Mouse (Mus musculus) heart, embryonic 11.5 days (tissue): Measurements from ENCODE around the gene Foxm1. TPM values are rescaled to one million over a fixed set of nuclear protein-coding genes. Genes with fewer than 3 reads are reported as not detected.

Source experiments
- ATAC-seq: fragments of 200-750 bp; cut with Nextera tagmentation; replicated peaks from 2 replicates; pipeline ENCODE4 v1.8.0; 2017; ENCODE audit warnings: moderate library complexity; ENCODE audit not compliant: insufficient number of reproducible peaks, low FRiP score, low TSS enrichment
- H3K27ac ChIP-seq: fragments of 300-500 bp; sonication (generic); 2 replicates; pipeline ENCODE4 v1.5.1; 2014; ENCODE audit warnings: mild to moderate bottlenecking, low read depth, low read length
- H3K27me3 ChIP-seq: fragments of 300-500 bp; sonication (generic); 2 replicates; pipeline ENCODE4 v1.6.1; 2014; ENCODE audit warnings: mild to moderate bottlenecking, low read length, mixed read lengths; ENCODE audit not compliant: control insufficient read depth, insufficient read depth
- H3K36me3 ChIP-seq: fragments of 300-500 bp; sonication (generic); 2 replicates; pipeline ENCODE4 v1.6.1; 2014; ENCODE audit warnings: mild to moderate bottlenecking, low read length, moderate library complexity, mixed read lengths; ENCODE audit not compliant: control insufficient read depth, insufficient read depth
- H3K4me1 ChIP-seq: fragments of 300-500 bp; sonication (generic); 2 replicates; pipeline ENCODE4 v1.6.1; 2014; ENCODE audit warnings: low read length; ENCODE audit not compliant: control insufficient read depth, insufficient read depth
- H3K4me2 ChIP-seq: fragments of 300-500 bp; sonication (generic); 2 replicates; pipeline ENCODE4 v1.6.1; 2014; ENCODE audit warnings: mild to moderate bottlenecking, moderate library complexity
- H3K4me3 ChIP-seq: fragments of 300-500 bp; sonication (generic); 2 replicates; pipeline ENCODE4 v1.5.1; 2014; ENCODE audit warnings: low read depth, low read length
- H3K9ac ChIP-seq: fragments of 300-500 bp; sonication (generic); 2 replicates; pipeline ENCODE4 v1.6.1; 2014; ENCODE audit warnings: mild to moderate bottlenecking, low read depth, low read length, moderate library complexity
- H3K9me3 ChIP-seq: fragments of 300-500 bp; sonication (generic); replicated peaks from 2 replicates; pipeline ENCODE4 v1.6.1; 2016; ENCODE audit warnings: low read length; ENCODE audit not compliant: control insufficient read depth
- WGBS: fragments of 180-500 bp; shearing (Covaris S2); extraction: QIAGEN DNeasy Blood & Tissue Kit; methylation state at CpG from one replicate; pipeline ENCODE4 v1.1.7; 2014; ENCODE audit not compliant: insufficient replicate concordance; 5-methylcytosine and 5-hydroxymethylcytosine counted together
- polyA plus RNA-seq: library from polyadenylated mRNA; unstranded; fragments of >200 nt; fragmentation: Nextera tagmentation; extraction: Ambion mirVana; gene quantifications from 2 replicates; pipeline ENCODE4 v1.2.1, GENCODE M21; 2014

The Foxm1 gene
- polyA plus RNA-seq, 1 experiment from 2014 or later: 23.1 TPM

DNA sequence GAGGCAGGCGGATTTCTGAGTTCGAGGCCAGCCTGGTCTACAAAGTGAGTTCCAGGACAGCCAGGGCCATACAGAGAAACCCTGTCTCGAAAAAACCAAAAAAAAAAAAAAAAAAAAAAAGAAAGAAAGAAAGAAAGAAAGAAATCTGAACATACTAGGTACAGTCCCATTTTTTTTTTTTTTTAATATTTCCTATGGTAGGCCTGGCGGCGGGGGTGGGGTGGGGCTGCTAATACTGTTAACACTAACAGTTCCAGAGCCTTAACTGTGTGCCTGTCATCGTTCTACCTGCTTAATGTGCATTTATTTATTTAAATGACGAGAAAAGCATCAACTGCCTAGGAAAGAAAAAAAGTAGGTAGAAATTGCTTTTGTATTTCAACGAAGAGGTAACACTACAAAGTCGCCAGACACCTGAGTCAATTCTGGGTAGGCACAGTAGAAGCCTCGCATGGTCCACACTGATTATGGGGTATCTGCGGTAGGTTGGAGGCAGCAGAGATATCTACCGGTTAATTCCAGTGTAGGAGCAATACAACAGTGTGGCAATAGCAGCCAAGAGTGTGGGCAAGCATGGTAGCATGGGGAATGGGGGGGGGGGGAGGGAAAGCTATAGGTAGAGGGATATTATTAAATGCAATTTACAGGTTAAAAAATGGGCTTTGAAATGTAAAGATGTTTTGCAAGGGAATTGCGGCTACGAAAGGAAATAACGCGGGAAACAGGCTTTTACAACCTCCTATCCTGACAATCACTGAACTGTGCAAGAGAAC lies 60.9 kb downstream of the Foxm1 start:
- Histone ChIP-seq H3K4me2 (peak overlapping the region; percentile 78), H3K9me3 (no peaks in the 10 kb centered on the region), H3K36me3 (peaks cover 3% of the 10 kb centered on the region; the same call in 1 of the 2 replicates), H3K4me3 (peak overlapping the region; percentile 56), H3K27ac (peak overlapping the region; percentile 95), H3K27me3 (no peaks in the 10 kb centered on the region), H3K9ac (peak overlapping the region; percentile 86), H3K4me1 (0 out of 2 replicates have a peak, but pooled peaks cover 5% of the 10 kb centered on the region)
- 0 out of 2 replicates have a peak, but pooled peaks have one; percentile 46 for ATAC-seq
- WGBS: 42% methylated on average over 15 of the region's 16 CpGs

DNA sequence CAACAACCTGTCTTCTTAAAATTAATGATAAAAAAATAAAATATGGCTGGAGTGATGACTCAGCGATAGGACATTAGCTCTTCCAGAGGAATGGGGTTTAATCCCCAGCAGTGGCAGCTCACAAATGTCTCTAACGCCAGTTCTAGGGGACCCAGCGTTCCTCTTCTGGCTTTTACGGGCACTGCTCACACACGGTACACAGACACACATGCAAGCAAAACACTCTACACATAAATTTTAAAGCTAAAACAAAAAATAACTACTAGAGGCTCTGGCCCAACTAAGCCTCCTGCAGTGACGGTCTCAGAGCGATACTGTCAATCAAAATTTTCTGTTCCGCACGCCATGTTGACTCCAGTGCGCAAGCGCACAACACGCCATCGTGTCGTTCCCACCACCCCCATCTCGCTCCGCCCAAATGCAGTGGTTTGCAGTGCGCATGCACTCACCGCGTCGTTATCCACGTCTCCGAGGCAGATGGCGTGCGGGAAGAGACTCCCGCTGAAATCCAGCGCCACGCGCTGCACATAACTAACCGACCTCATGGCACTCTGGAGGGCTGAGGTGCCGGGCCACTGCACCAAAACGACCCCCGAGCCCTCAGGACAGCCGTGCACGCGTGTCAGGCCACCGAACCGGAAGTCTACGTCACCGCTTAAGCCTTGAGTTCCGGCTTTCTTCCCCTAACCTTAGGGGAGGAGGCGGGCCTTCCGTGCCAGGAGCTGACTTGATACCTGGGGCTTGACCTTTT lies 61.7 kb downstream of the Foxm1 start, which contains the start of gene Itfg2:
Gene Itfg2 (minus strand): TSS at position 663 of the 751 bp plus-strand sequence.
- Histone ChIP-seq H3K4me2 (peak within 1 kb of the TSS; percentile 78), H3K36me3 (peaks cover 8% of the 10 kb centered on the region; the same call in 1 of the 2 replicates), H3K27ac (peak within 1 kb of the TSS; percentile 95), H3K9ac (peak within 1 kb of the TSS; percentile 86), H3K4me1 (0 out of 2 replicates have a peak, but pooled peaks cover 5% of the 10 kb centered on the region), H3K4me3 (peak within 1 kb of the TSS; percentile 56), H3K9me3 (no peaks in the 10 kb centered on the region), H3K27me3 (no peaks in the 10 kb centered on the region)
- WGBS: under 1% methylated on average over 42 of the region's 42 CpGs
- peak; percentile 94 for ATAC-seq

DNA sequence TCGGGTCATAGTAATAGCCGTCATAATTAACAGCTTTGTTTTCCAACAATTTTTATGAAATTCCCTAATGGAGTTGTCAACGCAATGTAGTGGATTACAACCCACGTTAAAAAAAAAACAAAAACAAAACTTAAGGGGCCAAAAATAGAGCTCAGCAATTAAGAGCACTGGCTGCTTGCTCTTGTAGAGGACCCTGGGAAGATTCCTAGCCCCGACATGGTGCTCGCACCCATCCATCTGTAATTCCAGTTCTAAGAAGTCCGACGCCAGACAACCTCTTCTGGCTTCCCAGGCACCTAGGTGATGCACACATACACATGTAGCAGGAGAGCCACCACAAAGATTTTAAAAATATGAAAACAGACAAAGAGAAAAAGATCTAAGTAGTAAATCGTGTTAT lies 62.3 kb downstream of the Foxm1 start:
- Histone ChIP-seq H3K27me3 (no peaks in the 10 kb centered on the region), H3K36me3 (peaks cover 12% of the 10 kb centered on the region), H3K27ac (peak overlapping the region; percentile 95), H3K4me1 (0 out of 2 replicates have a peak, but pooled peaks cover 5% of the 10 kb centered on the region), H3K9ac (peak overlapping the region; percentile 86), H3K4me3 (peak overlapping the region; percentile 56), H3K4me2 (peak overlapping the region; percentile 78), H3K9me3 (no peaks in the 10 kb centered on the region)
- ATAC-seq: no peak
- 17% methylated on average over 9 of the region's 9 CpGs for WGBS

Other genes starting within 250 kb of the Foxm1 start
- 130 and 148 TPM in 2 replicates for gene Tspan9, start 219.4 kb upstream of the Foxm1 start, polyA plus RNA-seq
- gene Tead4, start 62.1 kb upstream of the Foxm1 start, polyA plus RNA-seq: 2.3 and 4.1 TPM in 2 replicates
- 10.5 and 14.9 TPM in 2 replicates for gene Tulp3, start 7.1 kb upstream of the Foxm1 start, polyA plus RNA-seq
- 101 and 105 TPM in 2 replicates for gene Rhno1, start 56 bp upstream of the Foxm1 start, polyA plus RNA-seq
- gene Tex52, start 12.5 kb downstream of the Foxm1 start, polyA plus RNA-seq: 0.21 and 0.42 TPM in 2 replicates
- not detected in 2 replicates for gene Gm44596, start 12.5 kb downstream of the Foxm1 start, polyA plus RNA-seq
- 1.9 TPM in 2 replicates for gene Nrip2, start 36.3 kb downstream of the Foxm1 start, polyA plus RNA-seq
- gene Itfg2, start 62.0 kb downstream of the Foxm1 start, polyA plus RNA-seq: 25.8 and 26.3 TPM in 2 replicates
- gene Fkbp4, start 75.7 kb downstream of the Foxm1 start, polyA plus RNA-seq: 270 and 303 TPM in 2 replicates
- 0.24 and 1.1 TPM in 2 replicates for gene Pzp, start 163.8 kb downstream of the Foxm1 start, polyA plus RNA-seq
- 0.32 TPM in 1 of 2 replicates, not detected in the other for gene A2ml1, start 218.6 kb downstream of the Foxm1 start, polyA plus RNA-seq